Mouse (Mus musculus) kidney, adult 2 months (tissue): ENCODE results near the gene Fam13a. TPM values are rescaled to one million over a fixed set of nuclear protein-coding genes. Genes with fewer than 3 reads are reported as not detected.

Experiments
- DNase-seq: peaks from one replicate; pipeline ENCODE4 v3.0.0; 2021
- H3K27ac ChIP-seq: fragments of 200-500 bp; 2 replicates; pipeline ENCODE4 v1.5.1; 2012; ENCODE audit warnings: low read depth, low read length, control low read depth, inconsistent platforms; ENCODE audit not compliant: insufficient read depth
- H3K27me3 ChIP-seq: fragments of 200-500 bp; replicated peaks from 2 replicates; pipeline ENCODE4 v1.6.1; 2012; ENCODE audit warnings: mild to moderate bottlenecking, moderate library complexity, low read length, inconsistent platforms; ENCODE audit not compliant: control insufficient read depth, insufficient read depth
- H3K36me3 ChIP-seq: fragments of 200-500 bp; 2 replicates; pipeline ENCODE4 v1.6.1; 2012; ENCODE audit warnings: mild to moderate bottlenecking, moderate library complexity, low read length, inconsistent platforms; ENCODE audit not compliant: control insufficient read depth, insufficient read depth
- H3K4me1 ChIP-seq: fragments of 200-500 bp; 2 replicates; pipeline ENCODE4 v1.6.1; 2011; ENCODE audit warnings: low read length; ENCODE audit not compliant: control insufficient read depth, insufficient read depth
- H3K4me3 ChIP-seq: fragments of 200-500 bp; 2 replicates; pipeline ENCODE4 v1.5.1; 2011; ENCODE audit warnings: mild to moderate bottlenecking, low read depth, low read length, control low read depth; ENCODE audit not compliant: insufficient read depth
- CTCF ChIP-seq: fragments of 200-500 bp; conservative IDR thresholded peaks from 2 replicates; pipeline ENCODE4 v1.5.1; 2011; ENCODE audit warnings: low read depth, mild to moderate bottlenecking, control low read depth, low read length, moderate library complexity, mixed read lengths; ENCODE audit not compliant: insufficient read depth, insufficient read length
- POLR2A ChIP-seq: fragments of 200-500 bp; IDR thresholded peaks from one replicate; pipeline ENCODE4 v1.6.1; 2011; ENCODE audit warnings: low read depth, low read length, control low read depth
- WGBS: fragments of 180-500 bp; shearing (Covaris S2); methylation state at CpG from one replicate; pipeline ENCODE4 v1.1.7; 2018; 5-methylcytosine and 5-hydroxymethylcytosine counted together
- polyA plus RNA-seq: library from polyadenylated mRNA; depleted of rRNA; stranded (reverse); fragments of >200 nt; gene quantifications from 2 replicates; pipeline ENCODE4 v1.2.3, GENCODE M21; 2012

Gene Fam13a
- polyA plus RNA-seq, 1 experiment = 22.5 TPM

- TF ChIP-seq POLR2A (no peak), CTCF (no peak)
- 96% methylated on average over 1 of the region's 1 CpGs for WGBS
- Histone ChIP-seq H3K4me1 (peaks cover 7% of the 10 kb centered on the region), H3K4me3 (no peak overlapping the region), H3K27me3 (no peaks in the 10 kb centered on the region), H3K27ac (no peak overlapping the region), H3K36me3 (peaks cover 10% of the 10 kb centered on the region)
- DNase-seq = no peak
These were observed 51.5 kb downstream of the Fam13a start for GRCm38 (mm10) chr6:58972873-58973272.

GRCm38 (mm10) chr6:58968272-58968671 lies 56.1 kb downstream of the Fam13a start:
- TF ChIP-seq CTCF (0 out of 2 replicates have a peak, but pooled peaks have one; percentile 10), POLR2A (no peak)
- Histone ChIP-seq H3K4me1 (peaks cover 10% of the 10 kb centered on the region), H3K27ac (peak overlapping the region; percentile 42; the same call in 1 of the 2 replicates), H3K27me3 (no peaks in the 10 kb centered on the region), H3K36me3 (peaks cover 7% of the 10 kb centered on the region), H3K4me3 (no peak overlapping the region)
- WGBS = 40% methylated on average over 3 of the region's 3 CpGs
- peak; percentile 91 for DNase-seq

GRCm38 (mm10) chr6:58965071-58965831 lies 59.1 kb downstream of the Fam13a start:
- H3K4me1 ChIP-seq = peaks cover 10% of the 10 kb centered on the region
- H3K36me3 ChIP-seq = peaks cover 4% of the 10 kb centered on the region; the same call in 1 of the 2 replicates
- TF ChIP-seq CTCF = no peak
- TF ChIP-seq POLR2A = no peak
- DNase-seq = no peak
- no peak overlapping the region for H3K27ac ChIP-seq
- H3K4me3 ChIP-seq = peak overlapping the region; percentile 18; the same call in 1 of the 2 replicates
- H3K27me3 ChIP-seq = no peaks in the 10 kb centered on the region
- 51% methylated on average over 12 of the region's 12 CpGs for WGBS

- Histone ChIP-seq H3K4me1 (peaks cover 10% of the 10 kb centered on the region), H3K4me3 (no peak overlapping the region), H3K36me3 (peaks cover 4% of the 10 kb centered on the region; the same call in 1 of the 2 replicates), H3K27ac (no peak overlapping the region), H3K27me3 (no peaks in the 10 kb centered on the region)
- no peak for DNase-seq
- TF ChIP-seq CTCF (no peak), POLR2A (no peak)
These were observed 59.8 kb downstream of the Fam13a start for GRCm38 (mm10) chr6:58964565-58964964.

- H3K4me3 ChIP-seq = no peak overlapping the region
- peaks cover 10% of the 10 kb centered on the region for H3K4me1 ChIP-seq
- H3K27ac ChIP-seq = no peak overlapping the region
- TF ChIP-seq POLR2A (no peak), CTCF (no peak)
- DNase-seq = no peak
- 95% methylated on average over 2 of the region's 2 CpGs for WGBS
- peaks cover 4% of the 10 kb centered on the region; the same call in 1 of the 2 replicates for H3K36me3 ChIP-seq
- H3K27me3 ChIP-seq = no peaks in the 10 kb centered on the region
These were observed 60.3 kb downstream of the Fam13a start for GRCm38 (mm10) chr6:58964091-58964490.

GRCm38 (mm10) chr6:58962691-58963090 lies 61.7 kb downstream of the Fam13a start:
- DNase-seq = no peak
- 91% methylated on average over 5 of the region's 5 CpGs for WGBS
- Histone ChIP-seq H3K4me3 (no peak overlapping the region), H3K27ac (no peak overlapping the region), H3K4me1 (0 out of 2 replicates have a peak, but pooled peaks cover 3% of the 10 kb centered on the region), H3K27me3 (no peaks in the 10 kb centered on the region), H3K36me3 (peaks cover 4% of the 10 kb centered on the region; the same call in 1 of the 2 replicates)
- TF ChIP-seq CTCF = no peak
- no peak for TF ChIP-seq POLR2A

GRCm38 (mm10) chr6:58960523-58960922 lies 63.8 kb downstream of the Fam13a start:
- WGBS = 89% methylated on average over 2 of the region's 2 CpGs
- Histone ChIP-seq H3K4me1 (no peaks in the 10 kb centered on the region), H3K36me3 (peaks cover 8% of the 10 kb centered on the region), H3K27me3 (no peaks in the 10 kb centered on the region), H3K4me3 (no peak overlapping the region), H3K27ac (no peak overlapping the region)
- DNase-seq = no peak
- TF ChIP-seq CTCF (no peak), POLR2A (no peak)
